Mouse (Mus musculus) kidney, adult 2 months (tissue): Measurements from ENCODE around the gene Hsf5.

ENCODE experiments used
- CTCF ChIP-seq: fragments of 200-500 bp; conservative IDR thresholded peaks from 2 replicates; pipeline ENCODE4 v1.5.1; 2011; ENCODE audit warnings: low read depth, mild to moderate bottlenecking, control low read depth, low read length, moderate library complexity, mixed read lengths; ENCODE audit not compliant: insufficient read depth, insufficient read length
- POLR2A ChIP-seq: fragments of 200-500 bp; IDR thresholded peaks from one replicate; pipeline ENCODE4 v1.6.1; 2011; ENCODE audit warnings: low read depth, low read length, control low read depth

DNA sequence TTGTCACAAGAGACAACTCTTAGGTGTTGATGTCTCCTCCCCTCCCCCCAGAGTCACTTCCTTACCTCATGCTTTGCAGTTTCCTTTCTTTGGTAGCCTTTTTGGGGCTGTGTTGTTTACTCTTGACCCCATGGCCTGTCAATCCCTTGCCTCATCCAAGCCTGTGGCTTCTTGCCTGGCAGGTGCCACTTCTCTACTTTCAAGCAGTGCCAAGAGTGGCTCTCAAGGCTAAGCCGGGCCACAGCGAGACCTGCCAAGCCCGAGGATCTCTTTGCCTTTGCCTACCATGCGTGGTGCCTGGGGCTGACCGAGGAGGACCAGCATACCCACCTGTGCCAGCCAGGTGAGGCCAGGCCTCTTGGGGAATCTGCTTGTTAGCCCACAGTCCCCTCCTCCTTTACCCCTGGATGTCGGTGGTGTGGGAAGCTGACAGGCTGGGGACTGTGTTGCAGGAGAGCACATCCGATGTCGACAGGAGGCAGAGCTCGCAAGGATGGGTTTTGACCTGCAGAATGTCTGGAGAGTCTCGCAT, 16.6 kb upstream of the Hsf5 start:
- TF ChIP-seq POLR2A (no peak), CTCF (no peak)
